Mouse (Mus musculus): ENCODE results near the gene Gm1123.

Gene Gm1123

GRCm38 (mm10) chr9:99035575-99035974 is at the start of gene Gm1123:
Gm1123 (minus strand) TSS chr9:99035715.
- DNase-seq (ENCODE audit: low read depth, low spot score), result no peak

GRCm38 (mm10) chr9:99081718-99082117 is 46.2 kb upstream of the Gm1123 start:
- DNase-seq (ENCODE audit: low read depth, low spot score), result no peak

GRCm38 (mm10) chr9:99081308-99081707 is 45.8 kb upstream of the Gm1123 start:
- DNase-seq (ENCODE audit: low read depth, low spot score), result no peak

GRCm38 (mm10) chr9:99080657-99081056 is 45.1 kb upstream of the Gm1123 start:
- no peak for DNase-seq (ENCODE audit: low read depth, low spot score)

GRCm38 (mm10) chr9:99074462-99074861 is 38.9 kb upstream of the Gm1123 start:
- DNase-seq (ENCODE audit: low read depth, low spot score), result no peak

- no peak for DNase-seq (ENCODE audit: low read depth, low spot score)
Observed at GRCm38 (mm10) chr9:99072538-99072937, 37.0 kb upstream of the Gm1123 start.

- DNase-seq (ENCODE audit: low read depth, low spot score), result no peak
Observed at GRCm38 (mm10) chr9:99065311-99065710, 29.8 kb upstream of the Gm1123 start.

- DNase-seq (ENCODE audit: low read depth, low spot score), result peak; percentile 11
Observed at GRCm38 (mm10) chr9:99064216-99064615, 28.7 kb upstream of the Gm1123 start.

- DNase-seq (ENCODE audit: low read depth, low spot score), result peak; percentile 57
Observed at GRCm38 (mm10) chr9:99062544-99062943, 27.0 kb upstream of the Gm1123 start.

- DNase-seq (ENCODE audit: low read depth, low spot score), result no peak
Observed at GRCm38 (mm10) chr9:99057751-99058150, 22.2 kb upstream of the Gm1123 start.

- DNase-seq (ENCODE audit: low read depth, low spot score), result no peak
Observed at GRCm38 (mm10) chr9:99049760-99050159, 14.2 kb upstream of the Gm1123 start.

GRCm38 (mm10) chr9:99048724-99049250 is 13.3 kb upstream of the Gm1123 start:
- no peak for DNase-seq (ENCODE audit: low read depth, low spot score)

GRCm38 (mm10) chr9:99044761-99045160 is 9.2 kb upstream of the Gm1123 start:
- DNase-seq (ENCODE audit: low read depth, low spot score), result no peak

- DNase-seq (ENCODE audit: low read depth, low spot score), result no peak
Observed at GRCm38 (mm10) chr9:99042641-99043040, 7.1 kb upstream of the Gm1123 start.

- no peak for DNase-seq (ENCODE audit: low read depth, low spot score)
Observed at GRCm38 (mm10) chr9:99041994-99042393, 6.5 kb upstream of the Gm1123 start.

- no peak for DNase-seq (ENCODE audit: low read depth, low spot score)
Observed at GRCm38 (mm10) chr9:99034111-99034510, 1.4 kb downstream of the Gm1123 start.

GRCm38 (mm10) chr9:99032031-99032430 is 3.5 kb downstream of the Gm1123 start:
- DNase-seq (ENCODE audit: low read depth, low spot score), result no peak

- DNase-seq (ENCODE audit: low read depth, low spot score), result no peak
Observed at GRCm38 (mm10) chr9:99021751-99022150, 13.8 kb downstream of the Gm1123 start.

GRCm38 (mm10) chr9:99021166-99021565 is 14.3 kb downstream of the Gm1123 start:
- DNase-seq (ENCODE audit: low read depth, low spot score), result no peak

GRCm38 (mm10) chr9:99017679-99018078 is 17.8 kb downstream of the Gm1123 start:
- DNase-seq (ENCODE audit: low read depth, low spot score), result no peak

GRCm38 (mm10) chr9:99016759-99017158 is 18.8 kb downstream of the Gm1123 start:
- DNase-seq (ENCODE audit: low read depth, low spot score), result no peak

GRCm38 (mm10) chr9:99016301-99016700 is 19.2 kb downstream of the Gm1123 start:
- no peak for DNase-seq (ENCODE audit: low read depth, low spot score)

GRCm38 (mm10) chr9:99009898-99010199 is 25.7 kb downstream of the Gm1123 start:
- no peak for DNase-seq (ENCODE audit: low read depth, low spot score)

All from retina, adult 2 months (tissue).